Mouse (Mus musculus): ENCODE results near the gene Syt3.

Syt3 gene

DNA sequence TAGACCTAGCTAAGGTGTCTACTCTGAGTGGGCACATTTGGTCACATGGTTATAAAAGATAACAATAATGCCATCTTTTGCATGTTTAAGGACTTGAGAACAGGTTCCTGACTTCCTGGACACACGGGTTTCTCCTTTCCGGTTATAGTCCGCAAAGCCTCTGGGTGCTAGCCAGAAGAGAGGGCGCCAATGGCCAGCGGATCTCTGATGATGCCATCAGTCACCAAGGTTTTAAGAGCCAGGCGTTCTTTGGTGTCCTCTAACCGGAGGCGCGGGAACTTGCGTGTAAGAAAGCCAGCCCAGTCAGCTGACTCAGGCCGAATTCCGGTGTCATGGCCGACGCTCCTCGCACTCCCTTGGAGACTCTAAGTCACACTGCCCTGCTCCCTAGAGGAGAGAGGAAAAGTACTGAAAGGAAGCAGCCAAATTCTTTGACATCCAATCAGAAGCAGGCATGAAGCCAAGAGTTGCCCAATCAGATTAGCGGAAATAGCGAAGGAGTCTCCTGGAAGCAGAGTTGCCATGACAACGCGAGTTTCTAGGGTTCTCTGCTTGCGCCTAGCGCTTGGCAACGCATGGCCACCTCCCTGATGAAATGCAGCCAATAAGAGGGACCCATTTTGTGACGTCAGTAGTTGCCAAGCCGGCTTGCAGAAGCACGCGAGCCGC lies 21.6 kb downstream of the Syt3 start:
- peak; percentile 97 for DNase-seq (ENCODE audit: inconsistent ontology term)

DNA sequence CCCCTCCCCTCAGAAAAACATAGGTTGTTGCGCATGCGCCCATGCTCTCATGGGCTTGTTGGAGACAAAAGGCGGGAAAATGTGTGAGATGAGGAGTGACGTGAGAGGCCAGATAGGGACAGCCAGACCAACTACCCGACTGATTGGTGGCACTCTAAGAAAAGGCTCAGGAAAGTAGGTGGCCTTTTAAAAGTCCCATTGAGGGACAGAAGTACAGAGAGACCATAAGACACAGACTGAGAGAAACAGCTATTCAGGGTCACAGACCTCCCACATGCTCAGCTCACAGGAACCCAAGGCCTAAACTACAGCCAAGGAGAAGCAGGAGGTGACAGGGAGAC lies 22.1 kb downstream of the Syt3 start:
- no peak for DNase-seq (ENCODE audit: inconsistent ontology term)

DNA sequence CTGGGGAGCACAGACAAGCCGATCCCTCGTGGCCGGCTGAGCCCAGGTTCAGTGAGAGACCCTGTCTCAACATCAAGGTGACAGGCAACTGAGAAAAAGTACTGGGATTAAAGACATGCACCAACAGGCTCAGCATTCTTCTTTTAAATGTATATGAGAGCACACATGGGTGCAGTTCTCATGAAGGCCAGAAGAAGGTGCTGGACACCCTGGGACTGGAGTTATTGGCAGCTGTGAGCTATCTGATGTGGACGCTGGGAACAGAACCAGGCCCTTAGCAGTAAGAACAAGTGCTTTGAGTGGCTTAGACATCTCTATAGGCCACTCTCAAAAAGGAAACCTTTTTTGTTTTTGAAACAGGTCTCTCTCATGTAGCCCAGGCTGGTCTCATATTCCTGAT lies 27.2 kb downstream of the Syt3 start:
- no peak for DNase-seq (ENCODE audit: inconsistent ontology term)

DNA sequence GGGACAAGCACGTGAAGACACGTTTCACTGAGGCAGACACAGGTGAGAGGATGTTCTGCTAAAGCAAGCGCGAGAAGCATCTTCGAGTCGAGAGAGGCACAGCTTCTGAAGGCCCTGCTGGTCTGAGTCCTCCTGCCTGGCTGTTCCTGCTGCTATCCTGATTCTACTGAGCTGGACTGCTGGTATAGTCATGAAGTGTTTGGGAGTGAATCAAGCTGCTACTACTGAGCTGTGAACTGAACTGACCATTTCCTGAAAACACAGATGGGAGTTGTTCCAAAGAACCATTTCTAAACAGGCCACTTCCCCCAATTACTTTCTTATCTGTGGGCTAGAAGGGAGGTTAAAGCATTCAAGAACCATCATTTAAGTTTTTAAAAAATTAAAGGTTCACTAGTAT lies 29.4 kb downstream of the Syt3 start:
- no peak for DNase-seq (ENCODE audit: inconsistent ontology term)

DNA sequence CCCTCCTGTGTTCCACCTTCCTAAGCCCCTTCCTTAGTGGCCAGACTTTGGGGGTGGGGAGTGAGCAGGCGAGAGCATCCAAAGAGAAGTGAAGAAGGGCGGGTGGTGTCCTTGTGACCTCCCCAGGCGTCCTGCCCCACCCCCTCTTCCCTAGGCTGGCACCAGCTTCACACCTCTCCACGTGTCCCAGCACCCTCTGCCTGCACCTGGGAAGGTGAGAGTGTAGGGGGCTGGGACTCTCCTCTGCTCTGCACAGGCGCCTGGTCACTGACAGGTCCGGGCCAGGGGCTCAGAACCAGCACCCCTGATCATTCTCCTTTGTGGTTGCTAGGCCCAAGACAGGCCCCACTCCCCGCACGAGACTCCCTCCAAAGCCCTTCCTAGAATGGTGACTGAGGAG lies 43.8 kb downstream of the Syt3 start:
- DNase-seq (ENCODE audit: inconsistent ontology term) = no peak

DNA sequence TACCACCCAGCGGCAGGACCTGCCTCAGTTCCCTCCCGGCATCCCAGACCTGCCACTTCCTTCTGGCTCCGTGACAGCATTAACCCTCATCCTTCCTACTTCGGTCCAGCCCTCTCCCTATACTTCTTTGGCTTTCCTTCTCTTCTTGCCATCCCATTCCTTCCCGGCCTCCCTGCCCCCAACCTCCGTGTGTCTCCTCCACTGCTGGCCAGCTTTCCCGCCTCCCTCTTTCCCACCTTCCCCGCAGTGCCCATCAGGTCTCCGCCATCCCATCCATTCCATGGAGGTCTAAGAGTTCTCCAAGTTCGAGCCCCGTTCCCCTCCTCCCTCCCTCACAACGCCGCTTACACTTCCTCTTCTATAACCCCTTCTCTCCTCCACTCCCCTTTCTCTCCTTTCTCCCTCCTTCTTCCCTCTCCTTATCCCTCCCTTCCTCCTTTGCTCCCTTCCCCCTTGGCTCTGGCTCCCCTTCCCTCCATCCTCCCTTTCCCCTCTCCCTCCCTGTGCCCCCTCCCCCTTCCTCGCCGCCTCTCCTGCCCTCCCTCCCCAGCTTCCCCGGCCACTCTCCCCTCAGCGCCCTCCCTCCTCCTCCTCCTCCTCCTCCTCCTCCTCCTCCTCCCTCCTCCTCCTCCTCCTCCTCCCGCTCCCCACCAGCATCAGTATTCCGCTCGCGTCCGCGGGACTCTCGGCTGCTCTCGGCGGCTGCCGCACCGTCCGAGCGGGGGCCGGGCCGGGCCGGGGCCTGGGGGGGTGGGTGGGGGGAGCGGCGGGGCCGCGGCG lies 44.5 kb downstream of the Syt3 start:
- DNase-seq (ENCODE audit: inconsistent ontology term) = no peak

DNA sequence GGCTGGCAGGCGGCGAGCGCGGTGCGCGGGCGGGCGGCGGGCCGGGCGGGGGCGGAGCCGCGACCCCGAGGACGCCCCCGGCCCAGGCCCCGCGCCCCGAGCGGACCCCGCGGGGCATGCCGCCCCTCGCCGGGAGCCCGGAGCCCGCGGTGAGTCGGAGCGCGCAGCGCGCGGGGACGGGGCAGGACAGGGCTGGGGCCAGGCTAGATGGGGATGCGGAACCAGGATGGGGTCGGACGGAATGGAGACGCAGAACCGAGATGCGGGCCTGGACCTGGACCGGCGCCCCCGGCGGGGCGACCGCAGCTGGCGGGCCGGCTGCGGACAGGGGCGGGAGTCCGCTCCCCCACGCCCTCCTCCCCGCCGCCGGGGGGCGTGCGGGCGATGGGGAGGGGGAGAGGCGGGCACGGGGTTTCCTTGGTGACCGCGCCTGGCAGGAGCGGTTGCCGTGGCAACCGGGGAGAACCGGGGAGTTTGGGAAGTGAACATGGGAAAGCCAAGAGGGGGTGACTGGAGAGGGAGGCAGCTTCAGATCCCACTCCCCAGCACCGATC lies 45.1 kb downstream of the Syt3 start, which contains the start of gene Lrrc4b:
TSS of gene Lrrc4b (plus strand) at position 51 of the 554 bp plus-strand sequence.
- DNase-seq (ENCODE audit: inconsistent ontology term) = peak; percentile 27

DNA sequence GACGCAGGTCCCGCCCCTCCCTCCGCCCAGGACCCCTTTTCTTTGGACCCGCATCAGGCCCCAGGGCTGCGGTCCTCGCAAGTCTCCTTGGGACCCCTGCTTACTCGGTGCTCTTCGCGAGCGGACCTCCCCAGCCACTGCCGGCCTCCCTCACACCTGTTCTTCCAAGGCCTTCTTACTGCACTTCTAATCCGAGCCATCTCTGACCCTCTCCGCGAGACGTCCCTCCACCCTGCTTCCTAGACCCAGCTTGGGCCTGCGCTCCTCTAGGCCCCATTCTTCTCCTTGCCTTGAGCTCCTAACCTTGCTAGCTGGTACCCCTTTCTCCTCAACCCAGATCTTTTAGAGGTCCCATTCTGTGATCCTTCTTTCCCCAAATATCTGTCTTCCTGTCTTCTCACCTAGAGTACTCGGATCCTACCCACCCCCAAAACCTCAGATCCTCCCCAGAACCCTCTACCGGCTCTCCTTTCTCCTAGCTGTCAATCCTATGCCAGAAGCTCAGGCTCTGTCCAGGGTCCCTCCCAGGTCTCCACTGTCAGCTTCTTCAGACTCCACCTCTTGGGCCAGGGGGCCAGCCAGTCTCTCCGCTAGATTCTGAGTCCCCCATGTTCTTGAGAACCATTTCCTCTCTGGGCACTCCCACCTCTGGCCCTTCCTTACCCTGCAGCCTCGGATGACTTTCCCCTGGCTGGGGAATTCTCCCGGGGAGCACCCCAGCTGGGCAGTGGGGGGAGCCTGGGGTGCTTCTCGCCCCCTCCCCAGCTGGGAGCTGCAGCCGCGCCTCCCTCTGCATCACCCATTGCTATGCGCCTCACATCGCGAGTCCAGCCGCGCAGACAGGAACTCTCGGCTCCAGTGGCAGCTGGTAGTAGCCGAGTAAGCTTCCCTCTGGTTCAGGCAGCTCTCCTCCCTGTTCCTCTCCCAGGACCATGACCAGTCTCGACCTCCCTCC lies 45.9 kb downstream of the Syt3 start:
- no peak for DNase-seq (ENCODE audit: inconsistent ontology term)

DNA sequence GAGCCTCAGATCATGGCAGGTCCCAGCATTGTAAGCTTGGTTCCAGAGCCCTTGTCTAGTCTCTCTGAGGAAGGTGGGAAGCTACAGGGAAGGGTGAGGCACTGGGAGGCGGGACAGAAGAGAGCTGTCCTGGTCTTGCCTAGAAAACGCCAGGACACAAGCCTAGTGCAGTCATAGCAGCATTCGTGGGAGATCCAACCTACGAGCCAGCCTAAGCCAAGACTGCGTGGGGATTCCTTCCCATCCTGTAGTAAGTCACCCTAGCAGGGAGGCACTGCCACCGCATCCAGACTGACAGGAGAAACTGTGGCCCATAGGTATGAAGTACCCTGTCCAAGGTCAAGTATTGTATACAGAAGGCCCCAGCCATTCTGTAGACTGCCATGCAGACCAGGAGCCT lies 48.6 kb downstream of the Syt3 start:
- no peak for DNase-seq (ENCODE audit: inconsistent ontology term)

DNA sequence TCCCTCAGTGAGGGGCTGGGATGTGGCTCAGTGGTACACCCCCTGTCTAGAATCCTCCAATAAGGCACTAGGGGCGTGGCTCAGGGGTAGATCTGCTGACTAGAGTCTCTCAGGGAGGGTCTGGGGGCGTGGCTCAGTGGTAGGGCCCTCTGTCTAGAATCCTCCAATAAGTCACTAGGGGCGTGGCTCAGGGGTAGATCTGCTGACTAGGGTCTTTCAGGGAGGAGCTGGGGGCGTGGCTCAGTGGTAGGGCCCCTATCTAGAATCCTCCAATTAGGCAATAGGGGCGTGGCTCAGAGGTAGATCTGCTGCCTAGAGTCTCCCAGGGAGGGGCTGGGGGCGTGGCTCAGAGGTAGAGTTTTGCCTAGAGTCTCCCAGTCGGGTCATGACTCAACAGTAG lies 49.5 kb downstream of the Syt3 start:
- DNase-seq (ENCODE audit: inconsistent ontology term) = peak; percentile 18

DNA sequence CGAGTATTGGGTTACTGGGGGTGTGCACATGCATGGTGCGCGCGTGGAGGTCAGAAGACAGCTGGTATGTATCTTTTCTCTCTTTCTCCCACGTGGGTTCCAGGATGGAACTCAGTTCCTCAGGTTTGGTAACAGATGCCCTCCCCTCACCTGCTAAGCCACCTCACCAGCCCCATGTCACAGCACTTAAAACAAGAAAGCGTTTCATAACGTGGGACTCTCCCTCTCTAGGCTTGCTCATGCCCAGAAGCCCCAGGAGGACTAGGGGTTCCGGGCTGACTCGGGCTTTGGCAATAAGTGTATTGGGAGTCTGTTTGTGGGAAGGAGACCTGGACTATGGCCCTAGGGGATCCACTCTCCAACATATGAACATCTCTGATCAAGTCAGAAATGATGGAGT lies 50.2 kb downstream of the Syt3 start:
- no peak for DNase-seq (ENCODE audit: inconsistent ontology term)

DNA sequence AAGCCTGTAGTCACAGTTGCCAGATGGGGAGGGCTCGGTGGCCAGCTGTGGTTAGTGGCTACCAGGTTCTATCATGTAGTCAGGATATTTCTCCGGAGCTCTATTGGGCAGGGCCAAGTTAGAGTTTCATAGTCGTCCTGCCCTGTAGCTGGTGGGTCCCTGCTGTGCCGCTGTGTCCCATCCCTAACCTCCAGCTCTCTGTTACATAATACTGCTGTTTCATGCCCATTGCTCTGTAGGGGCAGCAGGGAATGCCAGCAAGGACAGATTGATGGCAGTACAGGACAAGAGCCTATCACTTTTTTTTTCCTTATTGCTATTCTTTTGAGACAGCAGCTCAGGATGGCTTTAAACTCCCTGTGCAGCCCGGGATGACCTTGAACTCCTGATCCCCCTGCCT lies 51.9 kb downstream of the Syt3 start:
- no peak for DNase-seq (ENCODE audit: inconsistent ontology term)

DNA sequence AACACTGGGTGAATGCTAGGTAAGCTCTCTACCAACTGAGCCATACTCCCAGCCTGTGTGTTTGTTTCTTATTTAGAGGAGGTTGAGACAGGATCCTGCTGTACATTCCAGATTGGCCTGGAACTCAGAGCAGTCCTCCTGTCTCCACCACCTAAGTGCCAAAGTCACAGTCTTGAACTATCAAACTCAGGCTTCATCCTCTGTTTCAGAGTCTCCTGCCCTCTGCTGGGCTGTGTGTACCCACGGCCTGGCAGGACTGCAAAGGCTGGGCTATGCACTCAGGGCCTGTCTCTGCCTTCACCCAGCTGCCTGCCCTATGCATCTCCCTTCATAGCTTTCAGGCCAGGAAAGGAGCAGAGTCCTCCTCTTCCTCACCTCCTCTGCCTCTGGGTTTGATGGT lies 52.4 kb downstream of the Syt3 start:
- no peak for DNase-seq (ENCODE audit: inconsistent ontology term)

DNA sequence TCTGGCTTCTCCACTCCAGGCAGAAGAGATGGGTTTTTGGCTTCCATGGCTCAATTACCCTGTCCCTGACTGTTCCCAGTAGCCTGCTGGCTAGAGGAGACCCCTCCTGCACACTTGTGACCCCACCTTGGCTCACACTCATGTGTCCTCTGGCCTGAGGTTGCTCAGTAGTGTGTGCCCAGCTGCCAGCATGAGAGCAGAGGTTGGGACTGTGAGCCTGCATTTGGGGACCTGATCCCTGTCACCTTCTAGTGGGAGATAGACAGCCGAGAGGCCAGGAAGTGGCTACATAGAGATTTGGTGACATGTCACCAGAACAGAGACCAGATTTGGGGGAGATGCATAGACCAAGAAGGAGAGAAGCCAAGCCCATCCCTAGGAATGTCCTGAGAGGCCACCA lies 53.3 kb downstream of the Syt3 start:
- DNase-seq (ENCODE audit: inconsistent ontology term) = no peak

DNA sequence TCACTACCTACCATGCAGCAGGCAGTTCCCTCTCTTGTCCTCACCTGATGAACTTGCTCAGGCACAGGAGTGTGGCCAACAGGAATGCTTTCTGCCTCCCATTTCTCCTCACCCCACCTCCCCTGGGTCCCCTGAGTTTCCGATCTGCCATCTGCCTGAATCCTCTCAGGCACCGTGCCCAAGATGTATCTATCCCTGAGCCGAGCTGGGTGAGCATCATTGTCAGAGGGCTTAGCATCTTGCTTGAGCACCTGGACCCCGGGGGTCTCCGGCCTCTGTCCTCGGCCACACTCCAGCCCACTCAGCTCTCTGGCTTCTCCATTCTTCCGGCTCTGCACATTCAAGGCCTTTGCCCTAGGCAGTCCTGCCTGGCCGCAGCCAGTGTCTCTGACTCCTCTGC lies 54.0 kb downstream of the Syt3 start:
- DNase-seq (ENCODE audit: inconsistent ontology term) = no peak

DNA sequence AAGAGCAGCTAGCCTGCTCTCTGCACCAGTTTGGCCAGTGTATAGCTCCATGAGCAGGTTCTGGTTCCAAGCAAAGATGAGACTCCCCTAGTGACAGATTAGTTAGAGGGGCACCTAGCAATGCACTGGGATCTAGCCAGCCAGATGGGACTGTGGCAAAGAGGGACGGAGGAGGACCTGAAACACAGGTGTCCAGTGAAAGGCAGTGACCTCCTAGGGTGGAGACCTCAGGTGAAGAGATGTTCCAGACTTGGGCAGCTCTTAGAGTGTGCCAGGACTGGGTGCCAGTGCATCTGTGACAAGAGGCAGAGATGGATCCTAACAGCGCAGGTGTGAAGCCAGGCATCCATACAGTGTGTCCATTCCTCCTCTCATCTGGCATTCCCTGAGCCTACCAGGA lies 55.8 kb downstream of the Syt3 start:
- no peak for DNase-seq (ENCODE audit: inconsistent ontology term)

DNA sequence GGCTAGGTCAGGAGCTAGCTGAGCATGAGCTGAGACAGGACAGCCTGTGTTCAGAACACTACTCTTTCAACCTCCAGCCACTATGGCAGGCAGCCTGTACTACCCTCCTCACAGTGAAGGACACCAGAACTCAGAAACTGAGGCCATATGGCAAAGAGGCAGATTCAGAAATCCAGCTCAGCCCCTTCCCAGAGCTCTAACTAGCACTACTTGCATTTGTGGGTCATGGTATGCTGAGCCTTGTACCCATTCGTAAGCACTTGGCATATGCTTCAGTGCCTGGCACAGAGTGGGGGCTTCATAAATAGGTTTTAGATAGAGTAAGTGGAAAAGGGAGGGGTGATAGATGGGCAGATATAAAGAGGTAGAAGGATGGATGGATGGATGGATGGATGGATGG lies 56.6 kb downstream of the Syt3 start:
- DNase-seq (ENCODE audit: inconsistent ontology term) = no peak

DNA sequence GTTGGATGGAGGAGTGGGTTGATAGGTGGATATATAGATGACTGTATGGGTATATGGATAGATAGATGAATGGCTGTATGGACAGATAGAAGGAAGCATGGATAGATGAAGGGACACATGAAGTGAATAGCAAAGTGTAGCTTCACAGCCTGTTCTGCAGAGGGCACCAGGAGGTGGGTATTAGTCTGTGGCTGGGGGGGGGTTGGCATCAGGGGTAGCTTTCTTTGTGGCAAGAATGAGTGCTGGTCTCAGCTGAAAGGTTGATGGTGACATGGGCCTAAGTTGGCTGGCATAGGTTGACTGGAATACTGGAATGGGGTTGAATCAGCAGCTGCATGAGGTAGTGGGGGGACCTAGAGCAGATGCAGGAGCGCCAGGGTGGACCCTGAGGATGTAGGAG lies 57.3 kb downstream of the Syt3 start:
- DNase-seq (ENCODE audit: inconsistent ontology term) = no peak

DNA sequence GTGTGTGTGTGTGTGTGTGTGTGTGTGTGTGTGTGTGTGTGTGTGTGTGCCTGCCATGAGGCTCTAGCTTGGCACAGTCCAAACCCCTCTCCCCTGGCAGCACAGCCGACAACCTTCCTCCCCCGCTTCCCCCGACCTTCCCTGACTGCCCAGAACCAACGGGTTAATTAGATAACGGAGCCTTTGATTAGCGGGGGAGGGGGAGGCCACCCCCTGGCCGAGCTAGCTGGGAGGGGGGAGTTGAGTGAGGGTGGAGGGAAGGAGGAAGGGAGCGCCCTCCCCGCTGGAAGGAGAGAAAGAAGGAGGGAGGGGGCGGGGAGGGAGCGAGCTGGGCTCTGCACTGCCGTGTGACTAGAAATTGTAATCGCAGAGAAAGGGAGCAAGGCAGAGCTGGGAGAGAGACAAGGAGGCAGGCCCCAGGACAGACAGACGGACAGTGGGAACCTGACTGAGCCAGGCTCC lies 57.8 kb downstream of the Syt3 start:
- DNase-seq (ENCODE audit: inconsistent ontology term) = peak; percentile 60

DNA sequence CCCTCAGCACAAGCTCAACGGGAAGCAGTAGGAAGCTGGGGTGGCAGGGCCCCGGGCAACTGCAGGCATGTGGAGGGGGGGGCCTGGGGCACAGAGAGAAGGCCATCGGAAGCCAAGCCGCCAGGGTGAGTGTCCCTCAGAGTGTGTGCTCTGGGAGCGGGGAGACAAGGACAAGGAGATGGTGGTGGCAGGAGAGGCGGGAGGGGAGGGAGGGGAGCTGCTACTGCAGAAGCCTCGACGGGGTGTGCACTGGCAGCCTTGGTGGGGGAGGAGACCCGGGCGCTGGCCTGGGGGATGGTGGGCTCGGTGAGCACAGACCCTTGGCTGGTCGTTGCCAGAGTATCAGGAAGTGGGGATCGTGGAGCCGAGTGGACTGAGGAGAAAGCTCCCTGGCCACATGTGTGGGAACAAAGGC lies 58.5 kb downstream of the Syt3 start:
- DNase-seq (ENCODE audit: inconsistent ontology term) = peak; percentile 12

DNA sequence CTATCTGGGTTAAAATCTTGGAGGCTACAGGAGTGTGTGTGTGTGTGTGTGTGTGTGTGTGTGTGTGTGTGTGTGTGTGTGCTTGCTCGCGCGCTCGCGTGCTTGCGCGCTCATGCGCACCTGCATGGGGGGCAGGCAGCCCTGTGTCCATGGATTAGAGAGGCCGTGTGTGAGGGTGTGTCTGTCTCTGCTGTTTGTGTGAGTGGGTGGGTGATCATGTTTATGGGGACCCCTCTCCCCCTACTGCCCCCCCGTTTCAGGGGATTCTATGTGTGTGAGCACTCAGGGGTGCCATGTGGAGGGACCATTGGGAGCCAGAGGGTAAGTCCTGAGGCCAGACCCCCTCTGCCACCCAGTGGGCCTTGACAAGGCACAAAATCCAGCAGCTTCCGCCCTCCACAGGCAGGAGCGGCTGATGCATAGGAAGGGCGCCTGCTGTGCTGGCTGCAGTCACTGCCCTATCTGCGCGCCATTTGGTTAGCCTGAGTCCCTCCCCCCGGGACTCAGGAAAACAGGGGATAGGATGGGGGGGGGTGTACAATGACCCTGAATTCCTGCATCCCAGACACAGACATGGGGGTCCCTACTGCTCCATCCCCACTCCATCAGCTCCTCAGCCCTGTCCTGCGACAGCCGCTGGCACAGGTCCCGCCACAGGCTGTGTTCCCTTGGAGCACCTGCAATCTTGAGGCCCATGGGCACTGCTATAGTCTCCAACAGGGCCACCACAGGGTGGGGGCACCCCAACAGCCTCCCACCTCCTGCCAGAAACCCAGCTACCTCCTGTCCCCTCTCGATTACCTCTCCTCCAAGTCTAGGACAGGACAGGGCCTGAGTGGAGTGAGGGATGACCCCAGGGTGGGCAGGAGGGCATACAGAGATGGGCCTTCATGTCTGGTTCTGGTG lies 59.6 kb downstream of the Syt3 start:
- DNase-seq (ENCODE audit: inconsistent ontology term) = peak; percentile 29
